Mouse (Mus musculus): ENCODE measurements around the gene Traf3ip2.

Traf3ip2 gene

GRCm38 (mm10) chr10:39631627-39632026 is 18.9 kb downstream of the Traf3ip2 start:
- no peak for DNase-seq (ENCODE audit: low spot score in 2 of 2)

GRCm38 (mm10) chr10:39633379-39633778 is 20.6 kb downstream of the Traf3ip2 start:
- no peak for DNase-seq (ENCODE audit: low spot score in 2 of 2)

GRCm38 (mm10) chr10:39634423-39635101 is 21.8 kb downstream of the Traf3ip2 start:
- no peak for DNase-seq (ENCODE audit: low spot score in 2 of 2)

GRCm38 (mm10) chr10:39638862-39639261 is 26.1 kb downstream of the Traf3ip2 start:
- DNase-seq (ENCODE audit: low spot score in 2 of 2): no peak

- no peak for DNase-seq (ENCODE audit: low spot score in 2 of 2)
These were observed 27.0 kb downstream of the Traf3ip2 start for GRCm38 (mm10) chr10:39639783-39640182.

GRCm38 (mm10) chr10:39640817-39641226 is 28.1 kb downstream of the Traf3ip2 start:
- DNase-seq (ENCODE audit: low spot score in 2 of 2): peak in 1 of 2 experiments; percentile 35

DNA sequence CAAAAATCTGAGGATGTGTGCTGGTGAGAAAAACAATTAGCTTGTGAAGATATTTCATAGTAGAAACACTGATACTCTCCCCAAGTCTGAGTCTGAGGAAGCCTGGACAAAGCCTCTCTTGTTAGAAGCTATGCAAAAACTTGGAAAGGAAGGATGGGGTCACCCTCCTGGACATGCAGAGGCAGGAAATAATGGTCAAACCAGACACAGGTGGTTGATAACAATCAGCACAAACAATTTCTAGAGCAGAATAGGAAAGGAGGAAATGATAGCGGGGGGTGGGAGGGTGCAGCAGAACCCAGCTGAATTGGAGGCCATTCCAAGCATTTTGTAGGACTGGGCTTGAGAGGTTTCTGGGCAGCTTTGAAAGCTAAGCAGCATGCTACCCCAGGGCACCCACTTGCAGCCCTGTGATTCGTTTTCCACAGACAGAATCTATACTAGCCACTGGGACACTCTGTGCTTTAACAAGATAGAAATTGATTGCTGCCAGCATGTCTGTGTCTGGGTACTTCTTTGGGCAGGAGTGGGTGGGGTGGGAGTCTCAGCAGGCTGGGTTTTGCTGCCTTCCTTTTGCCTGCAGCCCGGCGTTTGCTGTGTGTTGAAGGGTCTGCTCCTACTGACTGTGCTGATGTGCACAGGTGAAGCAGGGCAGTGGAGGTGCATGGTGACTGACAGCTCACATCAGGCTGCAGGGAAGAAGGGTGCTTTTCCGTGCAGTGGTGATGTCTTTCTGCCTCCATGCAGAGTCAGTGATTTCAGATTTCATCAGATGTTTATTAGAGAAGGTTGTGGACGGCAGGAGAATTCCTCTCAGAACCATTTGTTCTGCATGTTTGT is 33.3 kb downstream of the Traf3ip2 start:
- DNase-seq (ENCODE audit: low spot score in 2 of 2): no peak

- no peak for DNase-seq (ENCODE audit: low spot score in 2 of 2)
These were observed 33.9 kb downstream of the Traf3ip2 start for GRCm38 (mm10) chr10:39646629-39647019.

DNA sequence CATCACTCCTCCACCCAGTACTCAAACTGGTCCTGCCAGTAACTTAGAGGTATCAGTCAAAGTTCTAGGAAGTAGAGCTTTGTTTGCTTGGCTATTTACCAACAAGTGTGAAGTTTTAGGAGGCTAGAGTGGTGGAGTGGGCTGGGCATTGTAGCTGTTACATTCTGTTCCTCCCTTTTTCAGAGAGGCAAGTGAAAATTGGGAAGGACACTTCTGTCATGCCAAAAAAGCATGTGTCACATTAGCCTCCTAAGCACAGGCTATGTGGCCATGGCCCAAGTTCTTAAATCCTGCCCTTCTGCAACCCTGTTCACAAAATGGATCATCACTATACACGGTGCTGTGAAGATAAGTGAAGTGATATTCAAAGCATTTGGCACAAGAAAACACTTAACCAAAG is 34.4 kb downstream of the Traf3ip2 start:
- DNase-seq (ENCODE audit: low spot score in 2 of 2): no peak

DNA sequence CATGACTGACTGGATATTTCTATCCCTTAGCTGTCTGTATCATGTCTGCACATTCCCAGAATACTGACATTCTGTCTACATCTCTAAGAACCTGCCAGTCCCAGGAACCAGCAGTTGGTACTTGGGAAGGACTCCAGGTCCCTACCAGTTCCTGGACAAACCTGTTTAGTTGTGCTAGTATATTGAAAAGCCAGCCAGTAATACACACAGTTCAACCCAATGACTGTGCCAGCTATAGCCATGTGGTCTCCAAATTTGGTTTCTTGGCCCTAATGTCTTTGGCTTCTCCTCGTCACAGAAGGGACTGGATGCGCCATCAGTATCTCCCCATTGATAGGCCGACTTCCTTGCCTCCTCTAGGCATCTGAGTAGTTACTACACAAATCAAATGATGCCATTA is 35.5 kb downstream of the Traf3ip2 start:
- DNase-seq (ENCODE audit: low spot score in 2 of 2): no peak

DNA sequence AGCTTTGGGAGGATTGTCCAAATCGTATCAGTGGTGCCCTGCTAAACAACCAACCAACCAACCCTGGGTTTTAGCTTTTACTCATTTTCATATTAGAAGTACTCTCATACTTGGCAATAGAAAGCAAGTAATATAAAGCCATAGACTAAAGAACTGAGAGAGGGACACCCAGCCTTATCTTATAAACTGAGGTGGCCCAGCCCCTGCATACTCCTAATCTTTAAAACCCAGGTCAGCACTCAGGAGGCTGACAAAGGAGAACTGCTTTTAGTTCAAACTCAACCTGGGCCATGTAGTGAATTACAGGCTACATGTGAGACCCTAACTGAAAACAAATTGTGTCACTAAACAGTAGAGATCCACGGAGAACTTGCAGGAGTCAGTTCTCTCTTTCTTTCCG is 36.8 kb downstream of the Traf3ip2 start:
- DNase-seq (ENCODE audit: low spot score in 2 of 2): no peak

GRCm38 (mm10) chr10:39650316-39650715 is 37.6 kb downstream of the Traf3ip2 start:
- DNase-seq (ENCODE audit: low spot score in 2 of 2): no peak

- DNase-seq (ENCODE audit: low spot score in 2 of 2): no peak
These were observed 41.3 kb downstream of the Traf3ip2 start for GRCm38 (mm10) chr10:39654001-39654416.

GRCm38 (mm10) chr10:39658901-39659410 is 46.2 kb downstream of the Traf3ip2 start:
- DNase-seq (ENCODE audit: low spot score in 2 of 2): no peak

- no peak for DNase-seq (ENCODE audit: low spot score in 2 of 2)
These were observed 46.9 kb downstream of the Traf3ip2 start for GRCm38 (mm10) chr10:39659411-39660268.

GRCm38 (mm10) chr10:39660269-39660655 is 47.5 kb downstream of the Traf3ip2 start:
- no peak for DNase-seq (ENCODE audit: low spot score in 2 of 2)

DNA sequence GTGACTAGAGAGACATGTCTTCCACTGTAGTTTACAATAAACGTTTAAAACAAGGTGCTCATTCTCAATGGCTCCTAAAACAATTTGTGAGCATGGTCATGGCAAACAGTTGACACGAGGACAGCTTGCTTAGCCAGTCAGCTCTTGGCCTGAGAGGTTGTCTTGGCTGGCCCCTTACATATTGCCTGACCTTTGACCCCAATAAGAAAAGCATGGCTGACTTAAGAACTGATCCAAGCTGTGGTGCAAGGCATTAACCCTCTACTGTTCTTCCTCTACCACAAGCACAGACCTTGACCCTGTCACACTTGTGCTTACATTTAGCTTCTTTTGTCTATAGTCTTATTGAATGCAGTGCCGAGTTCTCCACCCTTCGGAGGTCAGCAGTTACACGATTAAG is 48.0 kb downstream of the Traf3ip2 start:
- DNase-seq (ENCODE audit: low spot score in 2 of 2): no peak

- no peak for DNase-seq (ENCODE audit: low spot score in 2 of 2)
These were observed 52.4 kb downstream of the Traf3ip2 start for GRCm38 (mm10) chr10:39665071-39665502.

DNA sequence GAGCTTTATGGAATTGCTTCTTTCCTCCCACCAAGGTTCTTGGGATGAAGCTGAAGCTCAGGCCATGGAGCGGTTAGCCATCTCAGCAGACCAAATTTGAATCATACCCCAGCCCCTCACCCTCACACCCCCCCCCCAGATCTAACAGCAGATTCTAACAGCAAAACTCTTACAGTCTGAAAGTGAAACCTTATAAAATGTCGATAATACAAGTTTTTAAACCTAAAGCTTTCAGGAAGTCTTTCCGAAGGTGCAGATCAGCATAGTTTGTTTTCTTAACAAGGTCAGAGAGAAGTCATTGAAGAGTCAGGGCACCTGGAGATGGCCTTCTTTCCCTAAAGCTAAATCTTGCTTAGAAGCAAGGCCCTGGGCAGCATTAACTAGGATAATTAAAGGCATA is 53.3 kb downstream of the Traf3ip2 start:
- no peak for DNase-seq (ENCODE audit: low spot score in 2 of 2)

- no peak for DNase-seq (ENCODE audit: low spot score in 2 of 2)
These were observed 58.7 kb downstream of the Traf3ip2 start for GRCm38 (mm10) chr10:39671451-39671850.

DNA sequence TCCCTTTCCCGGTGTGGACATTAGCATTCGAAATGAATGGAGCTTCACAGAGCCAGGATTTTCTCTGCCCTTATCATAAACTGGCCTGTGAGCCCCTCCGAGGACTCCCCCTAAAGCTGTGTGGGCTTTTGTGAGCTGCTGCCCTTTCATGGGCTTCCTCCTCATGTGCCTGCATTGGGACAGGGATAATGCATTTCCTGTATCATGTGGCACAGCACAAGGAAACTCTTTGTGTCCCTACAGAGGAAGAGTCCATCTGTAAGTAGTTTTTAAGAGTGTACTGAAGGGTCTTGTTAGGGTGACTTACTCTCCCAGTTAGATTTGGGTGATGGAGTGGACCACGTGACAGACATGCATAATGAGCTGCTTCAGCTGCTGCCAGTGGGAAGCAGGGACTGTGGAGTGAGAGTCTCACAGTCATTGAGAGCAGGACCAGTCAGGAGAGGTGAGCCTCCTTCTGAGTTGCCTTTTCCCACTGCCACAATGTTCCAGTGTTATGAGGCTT is 59.9 kb downstream of the Traf3ip2 start:
- DNase-seq (ENCODE audit: low spot score in 2 of 2): no peak

DNA sequence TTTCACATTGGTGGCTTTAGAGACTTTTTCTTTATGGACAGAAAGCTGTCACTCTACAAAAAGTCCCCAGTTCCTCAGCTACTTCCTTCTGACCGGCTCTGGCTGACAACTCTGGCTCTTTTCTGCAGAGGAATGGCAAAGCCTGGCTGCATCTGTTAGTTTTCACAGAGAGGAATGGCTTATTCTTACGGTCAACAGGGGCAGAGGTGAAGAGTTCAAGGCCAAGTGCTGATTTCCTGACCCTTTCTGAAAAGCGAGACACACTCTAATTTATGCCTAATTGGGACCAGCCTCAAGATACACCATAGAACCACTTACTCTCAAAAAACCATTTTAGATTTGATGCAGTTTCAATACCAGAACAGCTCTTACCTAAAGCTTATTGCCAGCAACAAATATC is 61.4 kb downstream of the Traf3ip2 start:
- DNase-seq (ENCODE audit: low spot score in 2 of 2): no peak
